Mouse (Mus musculus): ENCODE results near the gene Fam217b. TPM values are rescaled to one million over a fixed set of nuclear protein-coding genes. Genes with fewer than 3 reads are reported as not detected.

Gene Fam217b
- polyA plus RNA-seq, 1 experiment from 2014 or later, result 14.2 TPM

DNA sequence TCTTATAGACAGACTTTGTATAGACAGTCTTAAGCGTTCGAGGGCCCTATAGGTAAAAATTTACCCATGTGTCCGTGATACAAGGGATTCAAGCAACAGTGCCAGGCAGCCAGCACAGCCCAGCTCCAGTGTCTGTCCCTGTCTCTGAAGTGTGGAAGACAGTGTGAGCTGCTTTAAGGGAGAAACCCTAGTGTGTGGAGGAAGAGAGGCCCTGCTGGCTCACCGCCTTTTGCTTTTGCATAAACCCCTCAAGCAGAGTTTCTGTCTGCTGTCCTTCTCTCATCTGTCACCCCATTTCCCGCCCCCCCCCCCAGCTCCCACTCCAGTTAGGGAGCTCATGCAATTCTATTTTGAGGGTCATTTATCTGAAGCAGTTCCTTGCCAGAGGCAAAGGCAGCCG, 7.3 kb downstream of the Fam217b start:
- no peak; the same call in 1 of the 2 replicates for ATAC-seq (replicated peaks)

DNA sequence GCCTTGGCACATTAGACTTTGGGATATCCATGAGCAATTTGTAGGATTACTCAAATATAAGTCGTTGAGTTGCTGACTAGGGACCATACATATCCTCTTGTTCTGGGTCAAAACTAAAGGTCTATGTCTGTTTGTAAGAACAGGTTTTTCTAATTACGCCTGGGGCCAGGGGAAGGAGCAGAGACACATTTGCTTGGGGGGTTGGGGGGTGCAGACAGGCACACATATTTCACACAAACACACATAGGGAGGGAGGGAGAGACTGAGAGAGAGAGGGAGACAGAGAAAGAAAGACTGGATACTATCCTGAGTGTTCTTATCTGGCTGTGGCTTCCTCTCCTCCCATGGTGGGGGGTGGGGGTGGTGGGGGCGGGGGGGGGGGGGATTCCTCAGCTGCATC, 7.9 kb downstream of the Fam217b start:
- no peak overlapping the region for H3K9ac ChIP-seq
- H3K9me3 ChIP-seq, result no peaks in the 10 kb centered on the region
- no peaks in the 10 kb centered on the region; the same call in 1 of the 2 replicates for H3K4me1 ChIP-seq
- ATAC-seq (replicated peaks), result no peak
- no peaks in the 10 kb centered on the region for H3K36me3 ChIP-seq (replicated peaks)
- no peaks in the 10 kb centered on the region for H3K27me3 ChIP-seq (replicated peaks)
- WGBS, result 43% methylated on average over 3 of the region's 3 CpGs
- no peak overlapping the region for H3K27ac ChIP-seq
- H3K4me2 ChIP-seq, result no peak overlapping the region
- no peak overlapping the region for H3K4me3 ChIP-seq

More for the DNA sequence above, 7.3 kb downstream of the Fam217b start:
- no peak overlapping the region for H3K9ac ChIP-seq
- H3K4me3 ChIP-seq, result no peak overlapping the region
- no peaks in the 10 kb centered on the region for H3K9me3 ChIP-seq
- H3K27me3 ChIP-seq (replicated peaks), result no peaks in the 10 kb centered on the region
- 40% methylated on average over 6 of the region's 6 CpGs for WGBS
- H3K4me2 ChIP-seq, result no peak overlapping the region
- H3K36me3 ChIP-seq (replicated peaks), result no peaks in the 10 kb centered on the region
- no peaks in the 10 kb centered on the region; the same call in 1 of the 2 replicates for H3K4me1 ChIP-seq
- no peak overlapping the region for H3K27ac ChIP-seq

DNA sequence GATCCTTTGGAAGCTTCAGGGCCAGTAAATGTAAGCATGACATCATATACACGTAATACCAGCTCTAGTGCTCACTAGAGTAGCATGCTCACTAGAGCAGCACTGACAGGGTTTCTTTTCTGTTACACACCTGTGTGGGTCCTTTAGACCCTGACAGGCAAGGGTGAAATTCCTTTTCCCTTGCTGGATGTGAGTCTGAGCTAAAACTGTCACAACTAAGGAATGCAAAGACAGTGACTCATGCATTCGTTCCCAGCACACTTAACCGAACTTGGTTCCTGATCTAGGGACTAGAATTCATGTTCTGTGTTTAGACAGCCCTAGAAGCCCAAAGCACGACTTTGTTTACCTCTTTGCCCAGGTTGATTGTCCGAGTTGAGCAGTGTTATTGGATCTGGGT, 8.9 kb downstream of the Fam217b start:
- no peaks in the 10 kb centered on the region for H3K9me3 ChIP-seq
- H3K36me3 ChIP-seq (replicated peaks), result no peaks in the 10 kb centered on the region
- no peak overlapping the region for H3K4me3 ChIP-seq
- H3K4me1 ChIP-seq, result no peaks in the 10 kb centered on the region; the same call in 1 of the 2 replicates
- H3K9ac ChIP-seq, result no peak overlapping the region
- 80% methylated on average over 5 of the region's 5 CpGs for WGBS
- no peak for ATAC-seq (replicated peaks)
- H3K27me3 ChIP-seq (replicated peaks), result no peaks in the 10 kb centered on the region
- no peak overlapping the region for H3K27ac ChIP-seq
- no peak overlapping the region for H3K4me2 ChIP-seq

DNA sequence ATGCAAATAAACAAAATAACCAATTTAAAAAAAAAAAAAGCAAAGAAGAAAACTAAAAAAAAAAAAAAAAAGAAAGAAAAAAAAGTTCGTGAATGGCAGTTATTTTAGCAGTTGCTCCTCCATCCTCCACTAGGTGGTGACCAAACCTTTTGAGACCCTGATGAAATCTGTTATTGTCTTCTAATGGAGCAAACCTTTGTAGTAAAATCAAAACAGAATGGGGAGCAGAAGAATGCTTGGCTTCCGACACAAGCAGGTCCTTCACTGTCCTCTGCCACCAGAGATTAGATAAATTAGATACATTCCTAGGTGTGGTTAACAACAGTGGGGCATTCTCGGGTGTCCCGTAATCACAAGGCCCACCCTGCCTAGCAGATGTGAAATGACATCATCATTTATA, 11.9 kb downstream of the Fam217b start:
- peak; percentile 40; the same call in 1 of the 2 replicates for ATAC-seq (replicated peaks)
- no peaks in the 10 kb centered on the region; the same call in 1 of the 2 replicates for H3K4me1 ChIP-seq

DNA sequence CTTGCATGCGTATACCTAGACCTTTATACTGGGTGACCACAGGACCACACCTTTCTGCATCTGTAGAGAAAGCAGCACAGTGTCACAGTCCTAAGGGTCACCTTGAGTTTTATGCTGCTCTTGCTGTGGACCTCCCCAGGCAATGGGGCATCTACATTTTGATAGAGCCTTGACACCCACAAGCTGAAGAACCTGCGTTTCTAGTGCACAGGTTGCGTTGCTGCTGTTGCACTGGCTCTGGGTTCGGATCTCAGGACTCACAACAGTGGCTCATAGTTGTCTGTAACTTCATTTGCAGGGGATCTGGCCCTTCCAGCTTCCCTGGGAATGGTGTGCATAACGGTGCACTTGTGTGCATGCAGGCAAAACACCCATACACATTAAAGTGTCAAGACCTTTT, 12.9 kb downstream of the Fam217b start:
- Histone ChIP-seq H3K27me3 (replicated peaks) (no peaks in the 10 kb centered on the region), H3K9ac (no peak overlapping the region), H3K4me3 (no peak overlapping the region), H3K27ac (no peak overlapping the region), H3K4me1 (no peaks in the 10 kb centered on the region; the same call in 1 of the 2 replicates), H3K4me2 (no peak overlapping the region), H3K9me3 (no peaks in the 10 kb centered on the region), H3K36me3 (replicated peaks) (no peaks in the 10 kb centered on the region)
- 85% methylated on average over 5 of the region's 5 CpGs for WGBS
- no peak for ATAC-seq (replicated peaks)

More for the DNA sequence above, 11.9 kb downstream of the Fam217b start:
- Histone ChIP-seq H3K27ac (no peak overlapping the region), H3K9me3 (no peaks in the 10 kb centered on the region), H3K4me2 (no peak overlapping the region), H3K36me3 (replicated peaks) (no peaks in the 10 kb centered on the region), H3K9ac (no peak overlapping the region), H3K27me3 (replicated peaks) (no peaks in the 10 kb centered on the region), H3K4me3 (no peak overlapping the region)
- 45% methylated on average over 4 of the region's 4 CpGs for WGBS

DNA sequence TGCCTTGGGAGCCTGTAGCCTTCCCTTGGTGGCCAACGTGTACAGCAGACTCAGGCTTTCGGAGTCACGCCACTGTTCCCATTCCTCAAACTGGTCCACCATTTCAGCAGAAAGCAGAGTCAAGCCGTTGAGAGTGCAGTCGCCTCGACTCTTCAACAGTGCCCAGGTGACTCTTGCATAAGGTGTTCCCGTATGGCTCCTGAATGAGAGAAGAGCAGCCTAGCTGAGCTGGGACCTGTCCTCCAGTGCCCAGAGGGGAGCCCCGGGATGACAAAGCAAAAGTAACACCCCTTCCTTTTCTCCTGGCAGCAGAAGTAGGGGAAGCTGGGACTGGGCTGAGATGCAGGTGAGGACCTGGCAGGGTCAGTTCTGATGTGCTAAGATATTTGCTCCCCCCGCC, 13.9 kb downstream of the Fam217b start:
- Histone ChIP-seq H3K4me2 (no peak overlapping the region), H3K4me1 (no peaks in the 10 kb centered on the region; the same call in 1 of the 2 replicates), H3K27ac (no peak overlapping the region), H3K36me3 (replicated peaks) (no peaks in the 10 kb centered on the region), H3K4me3 (no peak overlapping the region), H3K9me3 (no peaks in the 10 kb centered on the region), H3K9ac (no peak overlapping the region), H3K27me3 (replicated peaks) (no peaks in the 10 kb centered on the region)
- 85% methylated on average over 9 of the region's 9 CpGs for WGBS
- ATAC-seq (replicated peaks), result no peak

DNA sequence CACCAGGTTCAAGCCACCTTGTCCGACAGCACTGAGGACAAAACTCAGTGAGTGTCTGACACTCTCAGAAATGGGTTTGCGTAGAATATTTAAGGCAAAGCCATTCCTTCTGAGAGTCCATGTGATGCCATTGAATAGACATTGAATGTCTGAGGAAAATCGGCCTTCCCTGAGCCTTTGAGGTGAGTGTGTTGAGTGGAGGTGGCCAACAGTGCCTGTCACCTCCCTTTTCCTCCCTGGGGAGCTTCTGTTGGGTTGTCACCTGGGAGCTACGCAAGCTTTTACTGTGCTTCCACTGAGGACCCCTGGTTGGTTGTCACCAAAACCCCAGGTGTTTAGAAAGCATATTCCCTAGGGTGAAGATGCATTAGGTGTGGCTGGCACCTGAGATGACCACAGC, 14.4 kb downstream of the Fam217b start:
- H3K4me3 ChIP-seq, result no peak overlapping the region
- H3K9me3 ChIP-seq, result no peaks in the 10 kb centered on the region
- ATAC-seq (replicated peaks), result no peak
- no peaks in the 10 kb centered on the region for H3K27me3 ChIP-seq (replicated peaks)
- H3K27ac ChIP-seq, result no peak overlapping the region
- 92% methylated on average over 4 of the region's 4 CpGs for WGBS
- no peak overlapping the region for H3K9ac ChIP-seq
- H3K4me1 ChIP-seq, result no peaks in the 10 kb centered on the region; the same call in 1 of the 2 replicates
- no peak overlapping the region for H3K4me2 ChIP-seq
- no peaks in the 10 kb centered on the region for H3K36me3 ChIP-seq (replicated peaks)

DNA sequence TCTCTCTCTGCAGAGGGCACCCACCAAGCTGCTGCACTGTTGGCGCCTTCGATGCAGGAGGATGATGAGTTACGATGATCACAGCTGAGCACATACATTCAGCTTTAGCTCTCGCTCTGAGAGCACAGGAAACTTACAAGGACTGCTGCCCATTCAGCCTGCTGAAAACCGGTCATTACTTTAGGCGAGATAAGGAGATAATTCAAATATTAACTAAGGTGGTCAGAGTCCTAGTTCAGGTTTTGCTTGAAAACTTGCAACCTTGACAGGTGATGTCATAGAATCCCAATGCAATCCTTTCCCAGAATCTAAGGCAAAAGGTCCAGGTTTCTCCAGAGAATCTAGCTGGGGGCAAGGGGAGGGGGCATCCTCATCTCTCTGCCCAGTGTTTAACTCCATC, 15.1 kb downstream of the Fam217b start:
- no peaks in the 10 kb centered on the region; the same call in 1 of the 2 replicates for H3K4me1 ChIP-seq
- H3K9ac ChIP-seq, result no peak overlapping the region
- no peaks in the 10 kb centered on the region for H3K36me3 ChIP-seq (replicated peaks)
- H3K27ac ChIP-seq, result no peak overlapping the region
- no peaks in the 10 kb centered on the region for H3K9me3 ChIP-seq
- no peak for ATAC-seq (replicated peaks)
- no peaks in the 10 kb centered on the region for H3K27me3 ChIP-seq (replicated peaks)
- no peak overlapping the region for H3K4me2 ChIP-seq
- WGBS, result 79% methylated on average over 6 of the region's 6 CpGs
- H3K4me3 ChIP-seq, result no peak overlapping the region

DNA sequence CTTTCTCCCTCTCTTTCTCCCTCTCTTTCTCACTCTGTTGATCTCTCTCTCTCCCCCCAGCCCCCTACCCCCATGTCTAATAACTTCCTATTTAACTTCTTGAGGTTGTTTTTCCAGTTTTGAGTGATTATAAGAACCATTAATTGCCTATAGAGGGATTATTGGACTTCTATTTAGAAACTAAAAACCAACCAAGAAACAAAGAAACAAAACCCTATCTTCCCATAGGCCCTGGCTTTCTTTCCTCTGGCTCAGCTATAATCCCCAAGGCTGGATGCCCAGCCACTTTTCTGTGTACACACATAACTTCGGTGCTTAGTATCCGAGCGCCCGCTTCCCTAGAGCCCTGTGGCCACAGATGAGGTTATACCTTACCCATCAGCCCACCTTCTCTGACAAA, 15.9 kb downstream of the Fam217b start, which contains the start of gene Cdh26:
Cdh26 (plus strand) TSS at position 301 of the 400 bp plus-strand sequence.
- 84% methylated on average over 4 of the region's 4 CpGs for WGBS
- H3K9me3 ChIP-seq, result no peaks in the 10 kb centered on the region
- no peaks in the 10 kb centered on the region; the same call in 1 of the 2 replicates for H3K4me1 ChIP-seq
- H3K27ac ChIP-seq, result no peak within 1 kb of the TSS
- no peak within 1 kb of the TSS for H3K4me2 ChIP-seq
- no peak within 1 kb of the TSS for H3K9ac ChIP-seq
- H3K36me3 ChIP-seq (replicated peaks), result no peaks in the 10 kb centered on the region
- H3K4me3 ChIP-seq, result no peak within 1 kb of the TSS
- no peak for ATAC-seq (replicated peaks)
- no peaks in the 10 kb centered on the region for H3K27me3 ChIP-seq (replicated peaks)

DNA sequence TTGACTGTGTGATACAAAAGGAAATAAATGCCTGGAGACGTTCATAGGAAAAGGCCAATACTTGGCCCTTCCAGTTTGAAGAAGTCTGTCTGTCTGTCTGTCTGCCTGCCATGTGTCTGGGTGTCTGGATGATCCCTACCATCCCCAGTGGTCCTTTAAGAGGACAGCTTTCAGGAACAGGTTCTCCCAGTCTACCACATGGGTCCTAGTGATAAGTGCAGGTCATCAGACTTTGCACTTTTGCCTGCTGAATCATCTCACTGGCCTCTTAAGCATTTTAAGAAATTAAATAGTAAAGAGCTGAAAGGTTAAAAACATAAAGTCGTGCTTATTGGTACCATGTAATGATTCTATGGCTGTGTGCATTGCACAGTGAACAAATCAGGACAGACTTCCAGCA, 19.2 kb downstream of the Fam217b start:
- no peak overlapping the region for H3K9ac ChIP-seq
- WGBS, result 82% methylated on average over 2 of the region's 2 CpGs
- H3K27ac ChIP-seq, result no peak overlapping the region
- H3K4me3 ChIP-seq, result no peak overlapping the region
- ATAC-seq (replicated peaks), result no peak
- H3K27me3 ChIP-seq (replicated peaks), result no peaks in the 10 kb centered on the region
- H3K36me3 ChIP-seq (replicated peaks), result no peaks in the 10 kb centered on the region
- no peak overlapping the region for H3K4me2 ChIP-seq
- no peaks in the 10 kb centered on the region; the same call in 1 of the 2 replicates for H3K4me1 ChIP-seq
- no peaks in the 10 kb centered on the region for H3K9me3 ChIP-seq

DNA sequence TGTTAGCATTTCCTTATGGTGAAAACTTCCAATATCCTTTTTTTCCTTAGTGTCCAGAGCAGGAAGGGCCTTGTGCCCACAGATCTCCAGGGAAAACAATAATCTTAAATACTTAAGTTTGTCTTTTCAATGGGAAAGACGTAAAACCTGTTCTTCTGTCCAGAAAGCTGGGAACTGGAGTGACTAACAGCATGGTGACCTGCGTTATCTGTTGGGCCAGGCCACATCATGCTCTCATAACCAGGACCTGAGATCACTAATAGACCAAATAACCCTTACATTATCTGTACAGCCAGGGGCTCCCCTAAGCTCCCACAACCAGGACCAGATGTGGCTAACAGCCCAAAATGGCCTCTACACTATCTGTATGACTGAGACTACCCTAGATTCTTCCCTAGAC, 19.6 kb downstream of the Fam217b start:
- Histone ChIP-seq H3K4me2 (no peak overlapping the region), H3K27me3 (replicated peaks) (no peaks in the 10 kb centered on the region), H3K9ac (no peak overlapping the region), H3K9me3 (no peaks in the 10 kb centered on the region), H3K27ac (no peak overlapping the region), H3K4me3 (no peak overlapping the region), H3K4me1 (no peaks in the 10 kb centered on the region; the same call in 1 of the 2 replicates), H3K36me3 (replicated peaks) (no peaks in the 10 kb centered on the region)
- no peak for ATAC-seq (replicated peaks)
- 87% methylated on average over 2 of the region's 2 CpGs for WGBS

DNA sequence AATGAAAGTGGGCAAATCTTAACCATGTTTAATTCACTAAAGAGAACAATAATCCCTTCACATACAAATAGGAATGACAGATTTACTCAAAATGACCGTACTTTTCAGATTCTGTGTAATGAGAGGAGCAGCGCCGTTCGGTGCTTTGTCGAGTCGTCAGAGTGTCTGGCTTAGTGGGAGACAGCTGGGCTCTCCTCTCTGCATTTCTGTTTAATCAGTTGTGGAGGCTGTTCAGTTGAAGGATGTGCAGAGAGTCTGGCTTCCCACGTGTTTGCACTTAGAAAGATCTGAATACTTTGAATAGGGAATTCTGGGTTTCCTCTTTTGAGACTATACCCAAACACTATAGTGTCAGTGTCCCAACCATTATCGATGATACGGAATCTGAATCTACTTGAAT, 23.0 kb downstream of the Fam217b start:
- 53% methylated on average over 9 of the region's 9 CpGs for WGBS
- no peak for ATAC-seq (replicated peaks)
- Histone ChIP-seq H3K9me3 (no peaks in the 10 kb centered on the region), H3K36me3 (replicated peaks) (no peaks in the 10 kb centered on the region), H3K9ac (no peak overlapping the region), H3K27me3 (replicated peaks) (no peaks in the 10 kb centered on the region), H3K4me1 (no peaks in the 10 kb centered on the region), H3K4me2 (no peak overlapping the region), H3K27ac (no peak overlapping the region), H3K4me3 (no peak overlapping the region)

DNA sequence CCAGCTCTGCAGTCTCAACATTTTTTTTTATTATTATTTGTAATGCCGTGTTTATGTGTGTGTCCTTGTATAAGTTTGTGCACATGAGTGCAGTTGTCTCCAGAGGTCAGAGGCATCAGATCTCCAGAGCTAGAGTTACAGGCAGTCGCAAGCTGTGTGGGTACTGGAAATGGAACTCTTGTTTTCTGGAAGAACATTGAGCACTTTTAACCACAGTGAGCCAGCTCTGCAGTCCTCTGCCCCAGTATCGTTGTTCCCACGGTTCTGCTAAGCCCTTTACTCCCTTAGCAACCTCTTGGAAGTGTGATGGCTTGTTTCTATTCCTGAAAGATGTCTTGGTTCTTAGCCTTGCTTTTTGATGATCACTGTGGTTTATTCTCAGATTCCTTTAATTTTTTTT, 35.1 kb downstream of the Fam217b start:
- H3K36me3 ChIP-seq (replicated peaks), result no peaks in the 10 kb centered on the region
- no peak overlapping the region for H3K4me2 ChIP-seq
- no peak overlapping the region for H3K9ac ChIP-seq
- no peaks in the 10 kb centered on the region for H3K27me3 ChIP-seq (replicated peaks)
- H3K9me3 ChIP-seq, result no peaks in the 10 kb centered on the region
- ATAC-seq (replicated peaks), result no peak
- H3K4me3 ChIP-seq, result no peak overlapping the region
- 81% methylated on average over 4 of the region's 4 CpGs for WGBS
- no peaks in the 10 kb centered on the region for H3K4me1 ChIP-seq
- no peak overlapping the region for H3K27ac ChIP-seq

Data from midbrain, embryonic 15.5 days (tissue).